Mouse (Mus musculus) neural tube, embryonic 10.5 days (tissue): ENCODE measurements around the gene Tnip1.

Experiments used
- DNase-seq: peaks from one replicate; pipeline ENCODE4 v3.0.0-alpha.2; 2017; ENCODE audit warnings: low spot score; ENCODE audit errors: extremely low spot score

Tnip1 gene

DNA sequence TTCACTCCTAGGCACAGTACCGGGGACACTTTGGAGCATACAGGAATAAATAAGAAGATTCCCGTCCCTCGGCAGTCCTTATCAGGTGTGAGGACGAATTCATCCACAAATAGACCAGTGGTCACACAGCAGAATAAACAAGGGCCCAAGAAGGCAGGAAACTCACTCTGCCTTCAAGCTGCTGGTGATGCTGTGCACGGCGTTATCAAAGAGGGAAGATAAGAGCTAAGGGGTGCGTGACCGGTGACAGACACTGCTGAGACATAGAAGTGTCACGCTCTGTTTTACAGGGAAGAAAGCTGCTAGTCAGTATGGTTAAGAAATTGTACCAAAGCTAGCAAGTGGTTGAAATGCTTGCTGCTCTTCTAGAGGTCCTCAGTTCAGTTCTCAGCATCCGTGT lies 82.8 kb downstream of the Tnip1 start:
- DNase-seq, result no peak

DNA sequence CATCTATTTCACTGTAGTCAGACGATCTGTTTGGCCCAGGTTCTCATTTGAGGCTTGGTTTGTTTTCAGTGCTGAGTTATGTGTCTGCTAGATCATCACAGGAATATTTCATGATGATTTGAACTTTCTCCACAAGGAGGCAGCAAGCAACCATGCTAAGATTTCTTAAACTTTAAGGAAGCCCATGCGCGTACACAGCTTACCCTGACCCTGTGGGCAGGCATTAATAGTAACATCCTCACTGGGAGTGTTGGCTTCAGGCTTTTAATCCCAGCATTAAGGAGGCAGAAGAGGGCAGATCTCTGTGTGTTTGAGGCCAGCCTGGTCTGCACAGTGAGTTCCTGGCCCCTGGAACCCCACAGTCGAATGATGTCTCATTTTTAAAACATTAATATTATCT lies 83.3 kb downstream of the Tnip1 start:
- DNase-seq, result no peak

DNA sequence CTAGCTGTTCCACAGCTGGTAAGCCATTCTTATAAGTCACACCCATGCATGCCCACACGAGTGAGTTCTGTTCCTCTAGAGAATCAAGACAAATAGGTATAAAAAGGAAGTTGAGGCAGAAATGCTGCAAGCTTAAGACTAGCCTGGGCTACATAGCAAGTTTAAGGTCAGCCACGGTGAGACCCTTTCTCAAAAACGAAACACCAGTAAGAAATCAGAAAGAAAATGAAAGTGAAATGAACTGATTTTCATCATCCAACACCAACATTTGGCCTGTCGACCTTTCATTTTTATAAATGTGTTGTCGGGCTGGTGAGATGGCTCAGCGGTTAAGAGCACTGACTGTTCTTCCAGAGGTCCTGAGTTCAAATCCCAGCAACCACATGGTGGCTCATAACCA lies 83.8 kb downstream of the Tnip1 start:
- no peak for DNase-seq

DNA sequence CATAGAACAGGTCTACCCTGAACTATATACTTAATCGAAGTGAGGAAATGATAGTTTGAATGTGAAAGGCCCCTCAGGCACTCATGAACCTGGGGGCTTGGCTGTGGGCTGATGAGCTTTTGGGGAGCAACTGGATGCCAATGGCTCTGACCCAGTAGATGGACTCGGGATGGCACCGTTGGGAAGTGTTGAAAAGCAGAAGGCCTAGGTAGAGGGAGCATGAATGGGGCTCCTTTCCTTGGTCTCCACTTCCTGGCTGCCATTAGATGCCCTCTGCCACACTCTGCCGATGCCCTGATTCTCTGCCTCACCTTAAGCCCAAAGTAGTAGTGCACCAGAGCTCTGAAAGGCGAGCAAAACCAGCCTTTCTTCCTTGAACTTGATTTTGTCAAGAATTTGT lies 86.7 kb downstream of the Tnip1 start:
- DNase-seq, result no peak

DNA sequence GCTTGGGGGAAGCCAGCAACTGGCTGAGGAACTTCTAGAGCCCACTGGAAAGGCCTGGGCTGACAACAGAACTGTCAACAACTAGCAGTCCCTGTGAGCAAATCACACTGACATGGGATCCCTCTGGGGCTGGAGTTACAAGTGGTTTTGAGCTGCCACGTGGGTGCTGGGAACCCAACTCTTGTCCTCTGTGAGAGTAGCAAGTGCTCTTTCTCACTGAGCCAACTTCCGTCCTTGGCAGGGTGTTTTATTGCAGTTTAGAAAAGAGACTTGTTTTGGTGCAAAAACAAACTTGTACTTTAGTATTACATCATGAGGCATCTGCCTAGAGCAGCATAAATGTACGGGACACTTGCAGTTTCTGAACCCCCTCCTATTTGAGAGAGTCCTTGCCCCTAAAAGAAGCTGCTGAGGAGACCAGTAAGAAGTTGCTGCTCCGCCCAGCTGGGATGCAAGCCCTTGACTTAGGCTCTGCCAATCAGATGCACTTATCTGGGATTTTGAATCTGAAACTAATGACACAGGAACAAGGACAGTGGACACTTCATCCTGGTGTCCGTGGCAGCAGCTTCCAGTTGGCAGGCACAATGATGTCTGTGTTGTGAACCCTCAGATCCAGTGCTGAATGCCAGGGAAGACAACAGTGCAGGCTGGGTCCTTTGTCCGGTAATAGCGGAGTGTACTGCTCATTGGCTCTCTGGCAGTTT lies 90.7 kb downstream of the Tnip1 start:
- DNase-seq, result no peak

DNA sequence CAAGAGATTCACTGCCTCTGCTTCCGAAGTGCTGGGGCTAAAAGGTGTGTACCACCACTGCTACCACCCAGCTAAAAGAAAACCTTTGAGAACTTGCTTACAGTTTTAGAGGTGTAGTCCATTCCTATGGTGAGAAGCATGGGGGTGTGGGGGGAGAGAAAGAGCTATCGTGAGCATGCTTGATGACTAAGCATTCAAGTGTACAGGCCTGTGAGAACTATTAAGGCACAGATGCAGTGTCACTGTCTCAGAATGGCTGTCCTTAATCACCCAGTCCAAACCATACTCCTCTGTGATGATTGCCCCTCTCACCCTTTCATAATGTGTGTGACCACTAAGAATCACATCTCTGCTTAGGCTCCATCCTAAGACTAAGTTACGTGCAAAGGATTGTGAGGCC lies 93.4 kb downstream of the Tnip1 start:
- no peak for DNase-seq

DNA sequence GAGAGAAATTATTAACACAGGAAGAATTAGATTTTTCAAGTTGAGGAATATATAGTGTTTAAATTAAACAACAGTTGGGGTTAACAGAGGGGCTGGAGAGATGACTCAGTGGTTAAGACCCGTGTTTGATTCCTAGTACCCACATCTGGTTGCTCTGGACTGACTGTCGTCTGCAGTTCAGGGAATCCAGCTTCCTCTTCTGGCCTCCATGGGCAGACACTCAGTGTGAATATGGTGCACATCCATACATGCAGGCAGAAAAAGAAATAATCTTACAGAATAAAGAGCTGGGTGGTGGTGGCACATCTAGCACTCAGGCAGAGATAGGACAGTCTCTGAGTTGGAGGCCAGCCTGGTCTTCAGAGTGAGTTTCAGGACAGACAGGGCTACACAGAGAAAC lies 94.3 kb downstream of the Tnip1 start:
- no peak for DNase-seq

DNA sequence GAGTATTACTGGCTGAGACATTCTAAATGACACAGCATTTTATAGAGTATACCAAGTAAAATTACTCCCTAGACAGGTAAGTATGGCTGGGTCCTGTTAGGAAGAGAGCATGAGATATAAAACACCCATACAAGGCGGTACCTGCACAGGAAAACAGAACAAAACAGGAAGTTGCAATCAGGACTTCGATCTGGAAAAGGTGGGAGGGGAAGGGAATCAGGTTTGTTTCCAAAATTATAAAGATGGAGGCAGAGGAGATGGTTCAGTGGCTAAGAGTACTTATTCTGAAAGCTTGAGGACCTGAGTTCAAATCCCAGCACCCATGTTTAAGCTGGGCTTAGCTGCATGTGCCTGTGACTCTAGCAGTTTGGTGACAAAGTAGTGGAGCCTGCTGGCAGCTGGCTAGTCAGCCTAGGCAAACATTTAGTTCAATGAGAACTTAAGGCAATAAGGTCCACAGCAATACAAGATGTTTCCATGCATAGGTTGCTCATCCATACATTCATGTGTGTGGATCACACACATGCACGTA lies 94.7 kb downstream of the Tnip1 start:
- no peak for DNase-seq

DNA sequence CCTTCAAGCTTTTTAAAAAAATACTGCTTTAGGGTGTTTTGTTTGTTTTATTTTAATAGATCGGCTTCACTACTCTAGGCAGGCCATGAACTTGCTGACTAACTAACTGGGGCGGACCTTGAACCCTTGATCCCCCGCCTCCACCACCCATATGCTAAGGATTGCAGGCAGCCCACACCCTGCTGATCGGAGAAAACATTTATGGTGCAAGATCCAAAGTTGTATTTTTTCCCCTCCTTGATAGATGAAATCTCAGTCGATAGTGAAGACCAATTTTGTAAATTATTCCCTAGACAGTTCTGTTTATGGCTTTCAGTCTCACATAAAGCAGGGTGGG lies 95.7 kb downstream of the Tnip1 start:
- DNase-seq, result no peak

DNA sequence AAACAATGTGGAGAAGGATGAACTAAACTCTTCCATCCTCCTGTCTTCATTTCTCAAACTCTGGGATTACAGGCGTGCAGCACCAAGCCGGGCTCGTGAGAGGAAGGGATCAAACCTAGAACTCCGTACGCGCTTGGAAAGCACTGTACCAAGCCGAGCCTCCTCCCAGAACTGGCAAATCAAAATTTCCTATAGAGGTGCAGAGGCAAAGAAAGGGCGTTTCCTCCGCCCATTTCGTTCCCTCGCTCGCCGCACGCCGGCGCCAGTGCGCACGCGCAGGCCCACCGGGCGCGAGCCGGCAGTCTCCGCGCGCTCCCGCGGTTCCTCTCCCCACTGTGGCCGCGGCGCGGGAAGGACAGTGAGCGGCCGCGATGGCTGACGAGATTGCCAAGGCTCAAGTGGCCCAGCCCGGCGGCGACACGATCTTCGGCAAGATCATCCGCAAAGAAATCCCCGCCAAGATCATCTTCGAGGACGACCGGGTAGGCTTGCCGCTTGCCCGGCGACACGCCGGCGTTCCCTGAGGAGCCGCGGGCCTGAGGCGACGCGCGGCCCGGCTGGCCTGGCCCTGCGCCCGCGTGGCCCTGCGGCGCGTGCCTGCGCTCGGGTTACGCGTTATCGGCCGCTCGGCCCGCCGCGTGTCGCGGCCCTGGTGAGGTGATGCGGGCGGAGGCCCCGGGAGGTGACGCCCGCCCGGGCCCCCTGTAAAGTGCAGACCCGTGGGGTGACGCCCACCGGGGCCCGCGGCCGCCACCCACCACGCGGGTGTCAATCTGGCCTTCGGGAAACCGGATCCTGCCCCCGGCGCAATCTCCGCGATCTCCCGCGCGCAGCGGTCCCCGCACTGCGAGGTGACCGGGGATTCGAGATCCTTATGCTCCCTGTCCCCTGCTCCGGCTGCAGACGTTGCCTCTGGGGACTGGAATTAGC lies 96.3 kb downstream of the Tnip1 start, which contains the start of gene Hint1:
Gene Hint1 (plus strand): TSS at position 265 of the 930 bp plus-strand sequence.
- DNase-seq, result peak; percentile 92

DNA sequence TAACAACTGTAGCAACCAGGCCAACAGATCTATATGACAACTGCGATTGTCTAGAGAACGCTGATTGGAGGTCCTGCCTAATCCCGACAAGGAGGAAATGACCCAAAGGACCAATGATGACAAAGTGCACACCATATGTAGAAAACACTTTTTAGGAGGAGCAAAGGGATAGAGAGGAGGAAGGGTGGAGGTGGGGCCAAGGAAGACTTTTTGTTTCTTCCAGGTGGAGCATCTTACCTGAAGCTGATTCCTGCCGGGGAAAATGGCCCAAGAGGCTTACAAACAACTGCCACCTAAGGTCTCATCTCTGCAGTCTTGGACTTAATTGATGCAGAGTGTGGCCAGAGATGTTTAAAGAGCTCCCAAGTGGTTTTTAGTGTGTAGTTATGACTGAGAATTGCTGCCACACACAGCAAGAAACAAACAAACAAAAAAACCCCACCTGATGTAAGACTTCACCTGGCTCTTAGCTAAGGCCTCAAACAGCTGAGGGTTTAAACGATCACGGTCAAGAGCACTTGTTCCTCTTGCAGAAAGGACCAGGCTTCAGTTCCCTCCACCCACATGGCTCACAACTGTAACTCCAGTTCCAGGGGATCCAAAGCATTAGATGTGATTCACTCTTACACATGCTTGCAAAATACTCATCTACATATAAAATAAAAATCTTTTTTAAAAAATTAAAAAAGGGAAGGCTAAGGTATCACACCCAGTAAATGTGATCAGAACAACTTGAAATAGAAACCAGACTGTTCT lies 97.2 kb downstream of the Tnip1 start:
- DNase-seq, result no peak

DNA sequence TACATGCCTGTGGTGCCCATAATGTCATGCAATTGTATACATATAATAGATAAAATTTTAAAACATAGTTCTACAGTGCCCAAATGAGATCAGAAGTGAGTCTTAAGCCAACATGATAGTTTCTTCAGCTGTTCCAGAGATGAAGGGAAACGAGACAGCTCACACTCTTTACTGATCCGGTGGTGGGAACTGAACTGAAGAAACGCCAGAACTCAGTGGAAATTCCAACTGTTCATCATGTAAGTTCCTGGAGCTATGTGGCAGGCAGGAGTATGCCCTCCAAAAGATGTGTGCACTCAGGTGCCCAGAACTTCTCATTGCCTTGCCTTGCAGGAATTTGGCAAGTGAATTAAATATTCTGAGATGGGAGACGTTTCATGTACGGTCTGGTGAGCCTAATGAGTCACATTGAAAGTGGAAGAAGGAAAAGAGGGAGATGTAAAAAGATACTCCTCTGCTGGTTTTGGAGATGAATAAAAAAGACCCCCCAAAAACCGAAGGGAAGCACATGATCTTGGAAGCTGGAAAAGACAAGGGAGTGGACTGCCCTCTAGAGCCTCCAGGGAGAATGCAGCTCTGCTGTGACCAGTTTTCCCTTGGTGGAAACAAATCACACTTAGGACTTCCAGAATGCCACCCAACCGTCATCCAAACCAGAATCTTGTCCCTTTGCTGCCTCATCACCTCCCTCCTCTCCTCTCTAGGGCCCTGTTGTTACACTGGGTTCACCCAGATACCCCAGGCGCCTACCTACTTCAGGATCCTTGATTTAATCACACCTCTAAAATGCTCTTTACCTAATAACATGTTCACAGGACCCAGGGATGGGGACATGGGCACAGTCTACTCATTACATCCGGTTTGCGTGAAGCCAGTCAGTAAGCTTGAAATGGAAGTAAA lies 99.8 kb downstream of the Tnip1 start:
- no peak for DNase-seq

DNA sequence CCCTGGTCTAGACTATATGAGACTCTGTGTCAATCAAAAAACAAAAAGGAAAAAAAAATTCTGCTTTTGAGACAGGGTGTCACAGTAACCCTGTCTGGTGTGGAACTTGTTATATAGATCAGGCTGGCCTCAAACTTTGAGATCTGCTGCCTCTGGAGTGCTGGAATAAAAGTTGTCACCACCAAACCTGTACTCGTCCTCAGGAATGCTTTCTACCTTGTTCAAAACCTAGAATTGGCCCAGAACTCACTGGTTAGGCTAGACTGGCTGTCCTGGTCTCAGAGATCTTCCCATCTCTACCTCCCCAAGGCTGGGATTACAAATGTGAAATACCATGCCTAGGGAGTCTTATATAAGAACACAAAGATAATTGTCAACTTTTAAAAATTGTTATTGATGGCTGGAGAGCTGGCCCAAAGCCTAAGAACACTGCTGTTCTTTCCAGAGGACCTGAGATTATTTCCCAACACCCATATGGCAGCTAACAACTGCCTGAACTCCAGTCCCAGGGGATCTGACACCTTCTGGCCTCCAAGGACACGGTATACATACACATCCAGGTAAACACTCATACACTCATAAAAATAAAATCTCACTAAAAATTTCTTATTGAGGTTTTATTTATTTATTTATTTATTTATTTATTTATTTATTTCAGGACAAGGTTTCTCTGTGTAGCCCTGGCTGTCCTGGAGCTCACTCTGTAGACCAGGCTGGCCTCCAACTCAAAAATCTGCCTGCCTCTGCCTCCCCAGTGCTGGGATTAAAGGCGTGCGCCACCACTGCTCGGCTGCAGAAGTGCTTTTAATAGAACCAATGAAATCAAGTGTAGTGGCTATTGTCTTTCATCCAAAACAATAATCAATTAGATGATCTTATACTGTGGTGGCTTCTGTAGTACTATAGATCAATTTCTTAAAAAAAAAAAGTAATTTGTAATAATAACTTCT lies 101.0 kb downstream of the Tnip1 start:
- no peak for DNase-seq
